Mouse (Mus musculus): ENCODE measurements at regions not wholly inside any gene's neighbourhood (a gene's known extent, or its start where the extent isn't known, plus 50 kb on each side); places are given as distances from the start of the nearest gene placed in this dataset.

DNA sequence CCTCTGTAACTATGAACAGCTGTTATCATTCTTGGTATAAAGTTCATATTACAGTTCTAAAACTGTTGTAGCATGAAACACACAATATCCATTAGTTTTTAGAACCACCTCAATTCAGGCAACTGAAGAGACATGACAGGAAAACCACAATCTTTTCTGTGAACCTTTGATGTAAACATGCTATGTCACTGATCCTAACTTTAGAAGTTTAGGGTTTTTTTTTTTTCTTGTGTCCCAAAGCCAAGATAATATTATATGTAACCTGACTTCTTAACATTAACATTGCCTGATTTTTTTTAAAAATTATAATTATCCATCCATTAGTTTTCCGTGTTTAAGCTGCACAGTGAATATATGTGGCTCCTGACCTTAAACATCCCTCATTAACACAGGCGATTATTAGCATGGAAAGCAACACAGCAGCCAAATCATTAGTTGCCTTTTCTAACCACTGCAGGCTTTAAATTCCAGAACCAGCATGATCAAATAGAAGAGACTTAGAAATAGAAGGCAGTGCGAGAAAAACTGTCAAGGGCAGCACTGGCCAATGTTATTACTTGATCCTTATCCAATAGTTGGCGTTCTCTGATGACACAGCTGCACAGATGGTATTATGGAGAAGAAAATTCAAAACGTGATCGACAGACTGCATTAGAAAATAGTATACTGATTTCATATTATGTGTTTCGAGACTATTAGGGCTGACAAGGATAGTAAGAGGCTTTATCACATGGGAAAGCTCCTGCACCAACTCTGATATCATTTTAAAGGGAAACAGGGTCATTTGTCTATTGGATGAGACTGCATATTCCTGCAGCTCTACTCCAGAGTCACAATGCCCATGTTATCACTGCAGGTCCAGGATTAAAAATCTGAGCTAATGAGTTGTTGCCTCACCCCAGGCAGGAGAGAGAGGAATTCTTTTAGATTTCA is 321.7 kb upstream of the Clec14a start:
- no peak for TF ChIP-seq EP300 (IDR thresholded peaks at IDR 0.05)
- TF ChIP-seq CTCF (IDR thresholded peaks at IDR 0.05) = no peak
